Mouse (Mus musculus) gonadal fat pad, adult 2 months (tissue): ENCODE results near the gene 4930562C15Rik. TPM values are rescaled to one million over a fixed set of nuclear protein-coding genes. Genes with fewer than 3 reads are reported as not detected.
"Not testable (repeated sequence)": the region's sequence is repeated elsewhere in the genome, so short reads cannot be mapped to it uniquely, and the experiment has no call there.

Experiments
- DNase-seq: peaks from one replicate; pipeline ENCODE4 v3.0.0-alpha.2; 2012; ENCODE audit warnings: low read depth
- polyA plus RNA-seq: library from polyadenylated mRNA; depleted of rRNA; stranded (reverse); fragments of >200 nt; gene quantifications from 2 replicates; pipeline ENCODE4 v1.2.3, GENCODE M21; 2012; rRNA removed

Gene 4930562C15Rik
- 0.19 and 0.24 TPM in 2 replicates for polyA plus RNA-seq

DNA sequence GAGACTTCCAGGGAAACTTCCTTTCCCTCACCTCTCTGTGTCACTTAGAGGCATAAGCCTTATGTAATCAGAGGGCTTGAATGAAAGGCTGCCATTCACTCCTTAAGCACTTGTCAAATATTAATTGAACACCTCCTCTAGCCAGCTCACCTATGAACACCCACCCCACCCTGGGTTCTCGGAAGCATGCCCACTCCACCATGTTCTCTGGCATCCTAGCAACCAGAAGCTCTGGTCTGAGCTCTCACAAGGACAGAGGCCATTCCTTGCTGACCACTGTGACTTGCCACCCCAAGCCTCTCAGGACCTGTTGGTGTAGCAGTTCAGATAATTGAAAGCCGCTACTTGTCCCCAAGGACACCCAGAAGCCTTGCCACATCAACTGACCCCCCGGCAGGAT lies at the start of gene 4930562C15Rik:
Gene 4930562C15Rik, plus strand, starts transcription at position 226 of the 400 bp plus-strand sequence.
- no peak for DNase-seq

DNA sequence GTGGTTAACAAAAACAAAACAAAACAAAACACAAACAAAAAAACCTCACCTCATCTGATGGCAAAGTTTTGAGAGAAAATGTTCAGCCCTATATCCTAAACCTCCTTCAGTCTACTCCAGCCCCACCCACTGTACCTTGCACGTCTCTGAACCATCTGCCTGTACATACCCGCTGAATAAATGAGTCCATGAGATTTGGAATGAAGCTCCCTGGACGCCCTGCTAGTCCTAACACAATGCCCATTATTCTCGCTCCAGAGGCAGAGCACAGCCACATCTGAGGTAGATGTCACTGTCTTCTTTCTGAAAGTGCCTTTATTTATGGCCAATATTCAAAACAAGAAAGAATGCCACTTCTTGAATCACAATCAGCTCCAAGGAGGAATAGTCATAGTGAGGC lies 49.5 kb upstream of the 4930562C15Rik start:
- no peak for DNase-seq

DNA sequence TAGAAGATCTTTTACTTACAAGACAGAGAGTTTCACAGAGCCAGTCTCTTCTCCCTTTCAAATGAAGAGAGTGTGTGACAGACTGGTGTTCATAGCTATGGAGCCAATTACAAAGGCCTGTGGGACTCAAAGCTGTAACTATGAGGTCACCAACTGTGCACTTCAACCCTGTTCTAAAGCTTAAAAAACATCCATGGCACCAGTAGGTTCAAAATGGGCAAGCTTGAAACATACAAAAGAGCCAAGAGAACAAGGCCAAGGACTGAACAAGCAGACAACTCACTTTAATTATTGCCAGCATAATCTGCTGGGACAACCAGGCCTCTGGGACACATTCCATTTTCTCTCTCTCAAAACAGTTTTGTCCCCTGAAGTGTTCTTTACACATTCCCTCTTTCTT lies 47.0 kb upstream of the 4930562C15Rik start:
- DNase-seq: no peak

- no peak for DNase-seq
These were observed 45.9 kb upstream of the 4930562C15Rik start for GRCm38 (mm10) chr16:4789311-4789768.

- DNase-seq: no peak
These were observed 45.2 kb upstream of the 4930562C15Rik start, which contains the start of gene Cdip1 for GRCm38 (mm10) chr16:4789810-4790559. Gene Cdip1, minus strand, starts transcription at chr16:4790292.

DNA sequence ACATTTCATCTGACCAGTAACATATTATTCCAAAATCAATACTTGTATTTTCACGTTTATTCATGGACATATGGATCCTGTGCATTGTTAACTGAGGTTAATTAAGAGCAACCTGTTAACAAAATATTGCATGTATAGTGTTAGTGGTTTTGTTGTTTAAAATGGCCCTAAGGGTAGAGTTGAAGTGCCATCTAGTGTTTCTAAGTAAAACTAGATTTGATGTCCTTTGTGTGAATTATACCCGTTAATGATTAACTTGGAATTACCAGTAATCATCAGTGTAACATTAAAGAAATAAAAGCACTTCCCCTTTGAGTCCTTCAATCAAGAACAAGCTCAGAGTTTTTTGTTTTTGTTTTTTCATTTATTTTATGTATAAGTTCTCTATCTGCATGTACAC lies 43.9 kb upstream of the 4930562C15Rik start:
- DNase-seq: no peak

DNA sequence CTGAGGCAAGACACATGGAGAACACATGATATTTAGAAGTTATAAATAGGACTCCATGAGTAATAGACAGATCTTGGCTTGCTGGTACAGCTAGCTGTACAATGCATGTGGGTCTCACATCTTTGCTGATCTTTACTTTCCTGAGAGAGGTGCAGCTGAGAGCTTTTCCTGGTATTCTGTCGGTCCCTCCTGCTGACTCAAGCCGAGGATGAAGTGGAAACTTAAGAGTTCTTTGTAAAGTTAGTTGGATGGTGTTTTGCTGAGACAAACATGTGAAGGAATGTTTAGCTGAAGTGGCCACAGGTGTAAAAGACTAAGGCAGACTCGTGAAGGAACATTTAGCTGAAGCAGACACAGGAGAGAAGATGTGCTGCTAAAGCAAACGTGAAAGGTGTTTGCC lies 38.6 kb upstream of the 4930562C15Rik start:
- DNase-seq: no peak

- DNase-seq: no peak
These were observed 16.9 kb upstream of the 4930562C15Rik start for GRCm38 (mm10) chr16:4818349-4818748.

DNA sequence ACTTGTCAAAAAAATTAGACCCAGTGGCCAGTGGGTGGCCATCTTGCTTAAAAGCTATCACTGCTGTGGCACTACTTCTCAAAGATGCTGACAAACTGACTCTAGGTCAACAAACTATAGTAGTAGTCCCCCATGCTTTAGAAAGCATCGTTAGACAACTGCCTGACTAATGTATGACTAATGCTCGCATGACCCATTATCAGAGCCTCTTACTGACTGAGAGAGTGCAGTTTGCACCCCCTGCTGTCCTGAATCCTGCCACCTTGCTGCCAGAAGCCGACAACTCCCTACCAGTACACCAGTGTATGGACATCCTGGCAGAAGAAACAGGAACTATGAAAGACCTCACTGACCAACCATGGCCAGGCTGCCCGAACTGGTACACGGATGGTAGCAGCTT lies 10.8 kb upstream of the 4930562C15Rik start:
- not testable (repeated sequence) for DNase-seq

GRCm38 (mm10) chr16:4827639-4828038 lies 7.6 kb upstream of the 4930562C15Rik start:
- DNase-seq: no peak

- no peak for DNase-seq
These were observed 5.8 kb upstream of the 4930562C15Rik start for GRCm38 (mm10) chr16:4829271-4829900.

DNA sequence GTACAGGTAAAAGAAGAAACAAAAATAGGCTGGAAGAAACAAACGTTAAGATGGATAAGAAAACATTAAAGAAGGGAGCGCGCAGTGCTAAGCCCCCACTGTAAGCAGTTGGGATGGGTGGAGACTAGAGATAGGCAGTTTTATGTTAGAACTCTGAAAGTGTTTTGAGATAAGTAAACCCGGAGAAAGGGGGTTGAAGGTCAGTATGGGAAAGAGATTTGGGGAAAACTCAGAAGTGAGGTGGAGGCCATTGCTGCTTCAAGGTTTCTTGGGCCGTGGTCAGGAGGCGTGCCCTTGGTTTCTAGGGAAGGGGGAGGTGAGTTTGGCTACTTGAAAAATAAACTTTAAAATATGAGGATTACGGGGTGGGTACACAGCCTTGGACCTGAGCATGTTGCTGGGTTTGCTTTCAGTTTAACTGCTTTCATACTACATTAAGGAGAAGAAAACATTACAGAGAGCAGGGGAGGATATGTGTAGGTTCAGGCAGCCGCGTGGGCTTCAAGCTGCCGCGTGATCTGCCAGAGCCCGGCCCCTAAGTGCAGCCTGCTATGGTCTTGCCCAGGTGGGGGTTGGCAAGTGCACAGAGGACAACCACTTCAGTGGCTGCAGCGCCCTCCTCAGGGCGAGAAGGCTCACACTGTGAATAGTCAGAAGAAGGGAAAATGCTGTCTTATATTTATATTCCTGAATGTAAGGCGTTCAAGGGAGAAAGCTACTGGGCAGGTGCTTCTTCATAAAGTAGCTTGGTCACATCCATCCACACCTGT lies 3.4 kb upstream of the 4930562C15Rik start:
- DNase-seq: no peak

- DNase-seq: no peak
These were observed 1.4 kb upstream of the 4930562C15Rik start for GRCm38 (mm10) chr16:4833858-4834257.

DNA sequence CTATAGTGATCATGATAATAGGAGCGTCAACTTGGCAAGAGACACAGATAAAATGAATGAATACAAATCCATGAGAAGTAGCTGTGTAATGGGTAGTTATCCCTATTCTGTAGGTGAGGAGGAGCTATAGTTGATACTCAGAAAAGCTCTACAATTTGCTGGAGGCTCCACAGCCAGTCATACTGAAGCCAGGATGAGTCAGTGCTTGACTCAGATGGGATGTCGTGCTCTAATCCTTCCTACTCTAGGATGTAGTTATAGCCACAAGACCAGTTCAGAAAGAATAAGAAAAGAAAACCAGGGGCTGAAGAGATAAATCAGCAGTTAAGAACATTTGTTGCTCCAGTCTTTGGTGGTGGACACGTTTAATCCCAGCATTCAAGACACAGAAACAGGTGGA lies 2.4 kb downstream of the 4930562C15Rik start:
- no peak for DNase-seq

DNA sequence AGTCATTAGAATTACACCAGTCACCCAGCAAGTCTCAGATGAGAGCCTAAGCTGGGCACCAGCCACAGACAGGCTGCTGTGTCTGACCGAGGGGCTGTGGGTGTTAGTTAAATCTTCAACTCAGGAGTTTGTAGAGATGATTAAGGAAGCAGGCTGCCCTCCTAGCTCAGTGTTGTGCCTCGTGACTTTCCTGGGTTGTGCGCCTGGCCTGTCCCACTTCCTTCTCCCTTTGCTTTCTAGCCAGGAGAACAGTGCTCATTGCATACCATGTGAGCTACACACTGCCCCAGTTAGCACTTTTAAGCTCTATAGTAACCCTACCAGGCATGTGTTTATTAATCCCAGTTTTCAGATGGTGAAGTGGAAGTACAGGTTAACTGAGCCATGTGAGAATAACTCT lies 4.3 kb downstream of the 4930562C15Rik start:
- DNase-seq: no peak

- no peak for DNase-seq
These were observed 5.0 kb downstream of the 4930562C15Rik start for GRCm38 (mm10) chr16:4840231-4840630.

DNA sequence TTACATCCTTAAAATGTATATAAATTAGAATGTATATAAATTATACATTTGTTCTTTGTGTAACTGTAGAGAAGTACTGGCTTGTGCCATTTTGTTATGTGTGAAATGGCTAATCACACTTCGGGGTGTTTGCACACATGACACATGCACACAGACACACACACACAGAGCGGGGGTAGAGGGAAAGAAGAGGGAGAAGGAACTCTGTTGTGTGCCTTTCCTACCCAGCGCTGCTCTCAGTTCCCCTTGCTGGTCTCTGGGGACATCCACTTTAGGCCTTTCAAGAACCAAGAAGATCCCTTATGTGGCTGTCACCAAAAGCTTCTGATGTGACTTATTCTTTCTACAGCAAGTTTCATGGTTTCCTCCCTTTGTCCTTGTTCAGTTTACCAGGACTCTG lies 11.8 kb downstream of the 4930562C15Rik start:
- no peak for DNase-seq

GRCm38 (mm10) chr16:4848090-4848489 lies 12.9 kb downstream of the 4930562C15Rik start:
- no peak for DNase-seq

GRCm38 (mm10) chr16:4850361-4850760 lies 15.1 kb downstream of the 4930562C15Rik start:
- peak; percentile 23 for DNase-seq

GRCm38 (mm10) chr16:4850938-4851628 lies 15.9 kb downstream of the 4930562C15Rik start:
- no peak for DNase-seq

DNA sequence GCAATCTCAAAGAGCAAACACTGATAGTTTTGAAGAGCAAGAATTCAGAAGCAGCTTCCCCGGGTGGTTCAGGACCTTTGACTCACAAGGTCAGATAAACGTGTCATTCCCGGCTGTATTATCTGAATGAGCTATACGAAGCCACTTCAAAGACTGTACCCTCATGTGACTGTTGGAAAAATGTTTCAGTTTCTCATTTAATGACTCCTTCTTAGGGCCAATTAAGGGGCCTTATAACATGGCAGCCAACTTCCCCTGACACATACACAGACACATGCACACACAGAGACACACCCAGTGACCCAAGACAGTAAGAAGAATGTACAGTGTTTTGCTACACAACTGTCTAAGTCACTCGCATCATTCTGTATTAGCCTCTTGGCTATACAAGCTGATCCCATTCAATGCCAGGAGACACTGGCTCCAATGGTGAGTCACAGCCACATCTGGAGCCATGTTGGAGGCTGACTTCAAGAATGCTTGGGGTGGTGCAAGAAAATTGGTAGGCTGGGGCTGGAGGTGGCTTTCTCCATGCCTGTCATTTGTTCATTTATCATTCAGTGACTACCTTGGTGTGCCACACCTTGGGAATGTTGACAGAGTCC lies 19.9 kb downstream of the 4930562C15Rik start:
- no peak for DNase-seq
